Mouse (Mus musculus): ENCODE data around the gene Vmp1. TPM values are rescaled to one million over a fixed set of nuclear protein-coding genes. Genes with fewer than 3 reads are reported as not detected.

The Vmp1 gene
- polyA plus RNA-seq, 1 experiment: 132 TPM

GRCm38 (mm10) chr11:86618548-86619335 lies 64.9 kb downstream of the Vmp1 start:
- Histone ChIP-seq H3K27ac (ENCODE audit: insufficient read depth, low read length) (no peak overlapping the region), H3K4me1 (ENCODE audit: control insufficient read depth, insufficient read depth, low read length) (no peaks in the 10 kb centered on the region), H3K27me3 (ENCODE audit: control insufficient read depth, insufficient read depth, low read length) (no peaks in the 10 kb centered on the region), H3K4me3 (replicated peaks; ENCODE audit: insufficient read depth, low read depth, low read length) (no peak overlapping the region)
- no peak for TF ChIP-seq POLR2A (IDR thresholded peaks at IDR 0.05; ENCODE audit: borderline replicate concordance, insufficient read depth, low read length)
- TF ChIP-seq CTCF (IDR thresholded peaks at IDR 0.05; ENCODE audit: borderline replicate concordance, insufficient read depth, low read depth, low read length): no peak
- 87% methylated on average over 2 of the region's 2 CpGs for WGBS
- DNase-seq: no peak

GRCm38 (mm10) chr11:86614607-86615006 lies 69.0 kb downstream of the Vmp1 start:
- Histone ChIP-seq H3K27ac (ENCODE audit: insufficient read depth, low read length) (no peak overlapping the region), H3K4me1 (ENCODE audit: control insufficient read depth, insufficient read depth, low read length) (no peaks in the 10 kb centered on the region), H3K4me3 (replicated peaks; ENCODE audit: insufficient read depth, low read depth, low read length) (no peak overlapping the region), H3K27me3 (ENCODE audit: control insufficient read depth, insufficient read depth, low read length) (no peaks in the 10 kb centered on the region)
- 88% methylated on average over 5 of the region's 5 CpGs for WGBS
- no peak for DNase-seq
- no peak for TF ChIP-seq POLR2A (IDR thresholded peaks at IDR 0.05; ENCODE audit: borderline replicate concordance, insufficient read depth, low read length)
- TF ChIP-seq CTCF (IDR thresholded peaks at IDR 0.05; ENCODE audit: borderline replicate concordance, insufficient read depth, low read depth, low read length): no peak

GRCm38 (mm10) chr11:86614056-86614530 lies 69.5 kb downstream of the Vmp1 start:
- TF ChIP-seq POLR2A (IDR thresholded peaks at IDR 0.05; ENCODE audit: borderline replicate concordance, insufficient read depth, low read length) (no peak), CTCF (IDR thresholded peaks at IDR 0.05; ENCODE audit: borderline replicate concordance, insufficient read depth, low read depth, low read length) (no peak)
- Histone ChIP-seq H3K27ac (ENCODE audit: insufficient read depth, low read length) (no peak overlapping the region), H3K4me1 (ENCODE audit: control insufficient read depth, insufficient read depth, low read length) (no peaks in the 10 kb centered on the region), H3K4me3 (replicated peaks; ENCODE audit: insufficient read depth, low read depth, low read length) (no peak overlapping the region), H3K27me3 (ENCODE audit: control insufficient read depth, insufficient read depth, low read length) (no peaks in the 10 kb centered on the region)
- 75% methylated on average over 2 of the region's 2 CpGs for WGBS
- DNase-seq: no peak

- WGBS: 86% methylated on average over 1 of the region's 1 CpGs
- Histone ChIP-seq H3K27me3 (ENCODE audit: control insufficient read depth, insufficient read depth, low read length) (no peaks in the 10 kb centered on the region), H3K27ac (ENCODE audit: insufficient read depth, low read length) (no peak overlapping the region)
Observed at GRCm38 (mm10) chr11:86611991-86612390, 71.6 kb downstream of the Vmp1 start.

GRCm38 (mm10) chr11:86610239-86610638 lies 73.4 kb downstream of the Vmp1 start:
- Histone ChIP-seq H3K4me3 (replicated peaks; ENCODE audit: insufficient read depth, low read depth, low read length) (no peak overlapping the region), H3K4me1 (ENCODE audit: control insufficient read depth, insufficient read depth, low read length) (no peaks in the 10 kb centered on the region), H3K27ac (ENCODE audit: insufficient read depth, low read length) (no peak overlapping the region), H3K27me3 (ENCODE audit: control insufficient read depth, insufficient read depth, low read length) (no peaks in the 10 kb centered on the region)
- DNase-seq: no peak
- TF ChIP-seq POLR2A (IDR thresholded peaks at IDR 0.05; ENCODE audit: borderline replicate concordance, insufficient read depth, low read length) (no peak), CTCF (IDR thresholded peaks at IDR 0.05; ENCODE audit: borderline replicate concordance, insufficient read depth, low read depth, low read length) (no peak)
- WGBS: 94% methylated on average over 3 of the region's 3 CpGs

More at GRCm38 (mm10) chr11:86611991-86612390, 71.6 kb downstream of the Vmp1 start:
- DNase-seq: no peak
- TF ChIP-seq CTCF (IDR thresholded peaks at IDR 0.05; ENCODE audit: borderline replicate concordance, insufficient read depth, low read depth, low read length): no peak
- no peak for TF ChIP-seq POLR2A (IDR thresholded peaks at IDR 0.05; ENCODE audit: borderline replicate concordance, insufficient read depth, low read length)
- Histone ChIP-seq H3K4me1 (ENCODE audit: control insufficient read depth, insufficient read depth, low read length) (no peaks in the 10 kb centered on the region), H3K4me3 (replicated peaks; ENCODE audit: insufficient read depth, low read depth, low read length) (no peak overlapping the region)

- Histone ChIP-seq H3K27ac (ENCODE audit: insufficient read depth, low read length) (no peak overlapping the region), H3K4me1 (ENCODE audit: control insufficient read depth, insufficient read depth, low read length) (no peaks in the 10 kb centered on the region), H3K4me3 (replicated peaks; ENCODE audit: insufficient read depth, low read depth, low read length) (no peak overlapping the region), H3K27me3 (ENCODE audit: control insufficient read depth, insufficient read depth, low read length) (no peaks in the 10 kb centered on the region; the same call in 1 of the 2 replicates)
- 87% methylated on average over 2 of the region's 2 CpGs for WGBS
- no peak for TF ChIP-seq CTCF (IDR thresholded peaks at IDR 0.05; ENCODE audit: borderline replicate concordance, insufficient read depth, low read depth, low read length)
- TF ChIP-seq POLR2A (IDR thresholded peaks at IDR 0.05; ENCODE audit: borderline replicate concordance, insufficient read depth, low read length): no peak
- no peak for DNase-seq
Observed at GRCm38 (mm10) chr11:86607808-86608350, 75.8 kb downstream of the Vmp1 start.

GRCm38 (mm10) chr11:86606621-86607339 lies 76.9 kb downstream of the Vmp1 start:
- TF ChIP-seq POLR2A (IDR thresholded peaks at IDR 0.05; ENCODE audit: borderline replicate concordance, insufficient read depth, low read length): no peak
- TF ChIP-seq CTCF (IDR thresholded peaks at IDR 0.05; ENCODE audit: borderline replicate concordance, insufficient read depth, low read depth, low read length): no peak
- no peak overlapping the region for H3K27ac ChIP-seq (ENCODE audit: insufficient read depth, low read length)
- no peak for DNase-seq
- H3K27me3 ChIP-seq (ENCODE audit: control insufficient read depth, insufficient read depth, low read length): no peaks in the 10 kb centered on the region; the same call in 1 of the 2 replicates
- WGBS: 91% methylated on average over 2 of the region's 2 CpGs
- H3K4me3 ChIP-seq (replicated peaks; ENCODE audit: insufficient read depth, low read depth, low read length): no peak overlapping the region
- no peaks in the 10 kb centered on the region for H3K4me1 ChIP-seq (ENCODE audit: control insufficient read depth, insufficient read depth, low read length)
